Mouse (Mus musculus): ENCODE data around the gene Commd1. TPM values are rescaled to one million over a fixed set of nuclear protein-coding genes. Genes with fewer than 3 reads are reported as not detected.

Gene Commd1
- total RNA-seq, 2 experiments from 2014 or later, result 179 to 180 TPM

DNA sequence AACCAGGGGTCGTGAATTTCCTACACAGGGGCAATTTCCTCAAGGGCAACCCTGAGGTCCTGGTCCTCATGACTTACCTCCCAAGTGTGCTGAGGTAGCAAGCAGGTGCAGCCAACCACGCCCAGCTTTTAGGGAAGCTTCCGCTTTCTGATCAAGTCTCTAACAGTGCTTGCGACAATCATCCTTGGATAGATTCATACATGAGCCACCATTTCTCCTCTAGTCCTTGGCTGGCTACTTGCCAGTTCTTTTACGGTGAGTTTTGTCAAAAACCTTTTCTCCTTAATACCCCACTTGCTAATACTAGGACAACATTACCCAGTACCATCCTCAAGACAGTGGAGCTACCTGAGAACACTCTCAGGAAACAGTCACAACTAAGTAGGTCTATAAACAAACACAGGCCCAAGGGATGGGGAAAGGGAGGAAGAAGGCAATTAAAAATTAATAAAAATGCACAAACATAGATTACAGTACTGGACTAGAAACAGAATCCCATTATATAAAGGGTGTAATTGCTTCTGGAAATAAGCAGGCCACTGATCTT is 133.5 kb downstream of the Commd1 start:
- no peak for DNase-seq
- intact Hi-C loops (cut with DNase I), result no loop called here

- intact Hi-C loops (cut with DNase I), result no loop called here
- DNase-seq, result peak; percentile 50 to 53
These were observed 134.2 kb downstream of the Commd1 start for GRCm38 (mm10) chr11:22847732-22848648.

- DNase-seq, result no peak
- intact Hi-C loops (cut with DNase I), result no loop called here
These were observed 135.0 kb downstream of the Commd1 start for GRCm38 (mm10) chr11:22846960-22847731.

Other genes starting within 250 kb of the Commd1 start
- gene B3gnt2, start 121.4 kb downstream of the Commd1 start, total RNA-seq (2021), result 1 to 10 TPM; 6.5 to 8.3 TPM
- 10 to 100 TPM in 1 of 2 experiments, 1 to 10 TPM in 1; 8.8 to 10.1 TPM for gene Zrsr1, start 10.4 kb downstream of the Commd1 start, total RNA-seq (2021)
- gene Gm28048, start 292 bp downstream of the Commd1 start, total RNA-seq (2021), result 10 to 100 TPM in 1 of 2 experiments, 1 to 10 TPM in 1; 8.5 to 10.8 TPM
- gene Cct4, start 8.1 kb upstream of the Commd1 start, total RNA-seq (2021), result 100 to 1,000 TPM; 134 to 139 TPM
- 1 to 10 TPM; 2.0 TPM for gene Fam161a, start 25.1 kb upstream of the Commd1 start, total RNA-seq (2021)

Measured in heart, postnatal 10 days (tissue).